Mouse (Mus musculus) small intestine, adult 2 months (tissue): ENCODE data around the gene Kcnj10.

Experiments used
- CTCF ChIP-seq: fragments of 200-500 bp; IDR thresholded peaks from 2 replicates; pipeline ENCODE4 v1.5.1; 2012; ENCODE audit warnings: low read depth, mild to moderate bottlenecking, control low read depth, inconsistent platforms, low read length, moderate library complexity, mixed read lengths; ENCODE audit not compliant: insufficient replicate concordance, insufficient read length; ENCODE audit errors: extremely low read depth
- POLR2A ChIP-seq: fragments of 200-500 bp; IDR thresholded peaks from 2 replicates; pipeline ENCODE4 v1.6.1; 2012; ENCODE audit warnings: low read depth, mild to moderate bottlenecking, control low read depth, inconsistent platforms, low read length, moderate library complexity

DNA sequence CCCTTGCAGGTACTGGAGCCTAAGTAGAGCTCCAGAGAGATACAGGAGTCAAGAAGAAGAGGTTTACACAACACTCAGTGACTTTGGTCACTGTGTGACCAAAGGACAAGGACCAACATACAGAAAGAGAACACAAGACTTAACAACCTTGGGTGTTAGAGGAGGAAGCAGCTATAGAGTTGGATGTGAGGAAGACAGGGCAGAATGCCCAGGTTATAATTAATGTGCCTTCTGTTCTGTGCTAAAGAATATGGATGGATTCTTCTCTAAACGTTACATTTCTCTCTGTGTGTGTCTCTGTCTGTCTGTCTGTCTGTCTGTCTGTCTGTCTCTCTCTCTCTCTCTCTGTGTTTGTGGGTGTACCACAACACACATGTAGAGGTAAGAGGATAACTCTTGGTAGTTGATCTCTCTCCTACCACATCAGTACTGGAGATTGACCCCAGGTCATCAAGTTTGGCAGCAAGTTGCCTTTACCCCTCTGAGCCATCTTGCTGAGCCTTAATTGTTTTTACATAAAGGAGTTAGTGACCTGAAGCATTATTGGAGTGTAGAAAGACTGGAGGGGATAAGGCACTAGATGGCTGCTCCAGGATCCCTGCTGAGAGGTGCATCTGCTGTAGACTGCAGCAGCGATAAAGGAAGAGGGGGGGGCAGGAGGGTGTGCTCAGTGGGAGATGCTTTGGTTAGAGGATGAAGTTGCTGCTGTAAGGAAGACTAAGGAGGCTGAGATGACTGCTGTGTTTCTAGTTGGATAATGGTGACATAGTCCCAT is 3.4 kb upstream of the Kcnj10 start:
- TF ChIP-seq CTCF: no peak
- TF ChIP-seq POLR2A: no peak
